Comparison of ENCODE assay signal across 13 mouse cellular contexts in genomic region chr12:91927576-91927975, GRCm38 (mm10).
DNase-seq lines count a peak whose midpoint lies in the region; TF ChIP-seq lines count a peak whose summit lies in the region.
"Had no signal": no experiment of that assay in that cellular context is flagged by ENCODE, and none has a peak within 500 bp of the region (broad histone marks: within the 10 kb centered on the region; RNA-seq: fewer than 3 reads in every experiment).

No protein-coding gene starts in this region.

- peak; percentile 72 for DNase-seq in kidney, postnatal 10 days
- DNase-seq in kidney, adult 11 months, result no peak
- peak; percentile 12 for DNase-seq in layer of hippocampus, adult 11-12 months (ENCODE audit: low spot score)
- DNase-seq in layer of hippocampus, postnatal 36 days, result no peak
- peak; percentile 13 for DNase-seq in right cerebral cortex, postnatal 14 days
- no peak for DNase-seq in right cerebral cortex, adult 2 months (ENCODE audit: low spot score in 2 of 2)
- peak; percentile 31 for DNase-seq in brain, embryonic 14.5 days (ENCODE audit: low read depth)
- no peak for DNase-seq in left cerebral cortex, adult 8-10 months (ENCODE audit: low spot score in 2 of 2)
- DNase-seq: adrenal gland, postnatal 10 days; B cell, adult 2 months; cerebellum, adult 18-20 months; cerebellum, adult 9-11 months; gastrocnemius, postnatal 10 days had no signal

- no peak for TF ChIP-seq POLR2A in brain, embryonic 14.5 days (IDR thresholded peaks at IDR 0.05; ENCODE audit: borderline replicate concordance, extremely low read depth, insufficient read depth, insufficient read length, poor library complexity, severe bottlenecking)

- TF ChIP-seq CTCF in brain, embryonic 14.5 days (IDR thresholded peaks at IDR 0.05; ENCODE audit: borderline replicate concordance, extremely low read depth, insufficient read depth, insufficient read length), result no peak

Comparison
In these comparisons a context has a peak if more than half of its experiments do, and no peak if none do; other contexts are left out.
1. DNase-seq: peak in kidney, postnatal 10 days (single experiment), layer of hippocampus, adult 11-12 months (single experiment), right cerebral cortex, postnatal 14 days (single experiment) and brain, embryonic 14.5 days (single experiment); none in kidney, adult 11 months (single experiment), layer of hippocampus, postnatal 36 days (0 of 2), right cerebral cortex, adult 2 months (0 of 2) and left cerebral cortex, adult 8-10 months (0 of 2).